Mouse (Mus musculus): ENCODE measurements around the gene Gm47955.
"Not testable (repeated sequence)": the region's sequence is repeated elsewhere in the genome, so short reads cannot be mapped to it uniquely, and the experiment has no call there.

DNA sequence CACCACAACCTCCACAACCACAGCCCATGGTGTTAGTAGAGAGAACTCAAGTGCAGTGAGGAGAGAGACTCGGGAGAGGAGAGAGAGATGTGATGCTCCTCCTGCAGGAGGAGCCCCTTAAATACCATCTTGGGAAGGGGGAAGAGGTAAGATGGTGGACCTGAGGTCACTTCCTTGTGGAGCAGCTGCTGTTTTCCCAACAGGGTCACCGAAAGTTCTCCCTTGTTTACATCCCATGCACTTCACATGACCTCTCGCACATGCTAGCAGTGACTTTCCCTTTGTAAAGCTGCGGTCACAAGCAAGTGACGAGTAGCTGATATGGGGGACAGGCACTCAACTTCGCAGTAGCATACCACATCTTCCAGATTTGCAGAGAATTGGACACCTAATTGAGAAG lies 16.8 kb upstream of the Gm47955 start, which contains the start of gene A030003K21Rik:
- not testable (repeated sequence) for TF ChIP-seq ZNF384 (IDR thresholded peaks at IDR 0.05; ENCODE audit: low read depth, low read length); ZC3H11A (IDR thresholded peaks at IDR 0.05; ENCODE audit: borderline replicate concordance, low read depth, low read length); MAFK (IDR thresholded peaks at IDR 0.05; ENCODE audit: insufficient read depth, low read depth, low read length); CHD2 (IDR thresholded peaks at IDR 0.05; ENCODE audit: low read depth, low read length)

Measured in ES-E14 (cell line).